Mouse (Mus musculus) left cerebral cortex, adult 11 months (tissue): ENCODE results near the gene Lrba.

Experiments used
- DNase-seq: peaks from one replicate; pipeline ENCODE4 v3.0.0; 2022; ENCODE audit warnings: low spot score

The Lrba gene

DNA sequence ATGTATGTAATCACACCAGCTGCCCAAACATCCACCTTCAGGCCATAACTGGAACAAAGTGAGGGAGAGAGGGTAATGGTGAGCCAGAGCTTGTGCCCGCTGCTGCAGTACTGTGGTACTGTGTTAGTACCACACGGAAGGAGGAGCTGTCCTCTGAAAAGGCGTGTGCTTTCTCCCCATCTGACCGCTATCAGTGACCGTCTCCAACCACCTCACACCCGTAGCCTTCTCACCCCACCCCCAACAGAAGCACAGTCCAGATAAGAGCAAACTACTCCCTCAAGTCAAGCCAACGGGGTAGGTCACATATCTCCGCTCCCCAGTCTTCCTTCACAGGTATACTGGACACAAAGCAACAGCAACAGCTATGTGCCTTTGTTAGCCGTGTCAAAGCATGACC, 574.6 kb downstream of the Lrba start:
- no peak for DNase-seq

DNA sequence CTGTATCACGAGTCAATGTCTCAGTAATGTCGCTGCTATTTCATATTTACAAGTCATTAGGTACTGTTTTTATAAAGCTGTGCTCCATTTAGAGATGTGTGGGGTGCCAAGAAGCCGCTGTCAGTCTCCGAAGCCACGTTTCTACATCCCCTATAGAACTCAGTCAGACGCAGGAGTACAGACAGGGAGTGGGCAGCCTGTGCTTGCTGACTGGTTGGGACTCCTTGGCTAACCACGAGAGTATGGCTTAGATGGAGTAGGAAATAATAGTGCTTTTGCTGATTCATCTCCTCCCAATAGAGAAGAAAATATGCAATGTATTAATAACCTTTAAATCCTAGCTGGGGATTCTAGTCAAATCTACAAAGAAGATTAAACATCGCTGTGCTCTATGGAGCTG, 576.4 kb downstream of the Lrba start:
- DNase-seq = no peak

DNA sequence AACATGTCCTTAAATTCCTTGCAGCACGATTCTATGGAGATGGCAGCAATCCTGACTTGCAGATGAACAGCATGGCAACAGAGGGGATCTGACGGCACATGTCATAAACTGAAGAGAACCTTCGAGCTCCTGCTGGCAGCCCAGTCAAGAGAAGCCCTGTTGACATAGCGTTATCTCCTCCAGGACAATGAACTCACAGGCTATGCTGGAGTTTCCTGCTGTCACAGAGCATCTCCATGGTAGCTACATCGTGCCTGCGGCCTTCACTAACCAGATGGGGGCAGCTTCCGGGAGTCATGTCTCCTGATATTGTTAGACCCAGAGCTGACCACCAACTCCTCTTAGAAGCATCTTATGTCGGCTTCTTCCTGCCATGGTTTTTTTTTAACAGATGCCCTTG, 578.3 kb downstream of the Lrba start:
- no peak for DNase-seq

DNA sequence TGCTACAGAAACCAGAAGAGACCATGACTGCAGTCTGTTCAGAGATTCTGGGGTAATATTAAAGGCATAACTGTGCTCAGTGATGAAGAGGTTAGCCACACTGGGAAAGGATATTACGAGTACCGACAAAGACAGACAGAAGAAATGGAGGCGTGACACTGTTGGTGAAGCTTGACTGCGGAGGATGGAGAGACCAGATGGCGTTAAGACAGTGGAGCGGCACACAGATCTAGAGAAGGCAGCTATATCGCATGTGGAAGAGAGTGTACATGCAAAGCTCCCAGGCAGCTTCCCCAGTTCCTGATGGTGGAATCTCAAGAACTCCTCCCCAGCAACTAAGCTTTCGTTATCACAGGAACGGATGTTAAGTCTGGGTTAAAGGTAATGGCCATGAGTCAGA, 579.8 kb downstream of the Lrba start:
- peak; percentile 65 for DNase-seq

DNA sequence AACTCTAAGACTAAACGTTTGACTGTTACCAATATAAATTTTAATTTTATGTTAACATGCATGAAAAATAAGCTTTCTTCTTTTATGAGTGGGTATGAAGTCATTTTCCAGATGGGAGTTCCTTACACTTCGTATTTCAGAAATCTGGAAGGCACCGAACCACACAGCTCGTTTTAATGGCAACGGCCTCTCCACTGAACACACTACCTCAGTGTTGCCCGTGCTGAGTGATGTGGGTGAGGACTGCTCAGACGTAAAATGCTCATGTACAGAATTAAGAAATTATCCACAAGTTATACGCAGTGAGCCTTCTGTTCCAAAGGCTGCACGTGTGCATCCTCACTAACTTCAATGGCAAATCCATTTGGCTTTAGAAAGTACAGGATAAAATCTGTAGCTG, 582.4 kb downstream of the Lrba start:
- no peak for DNase-seq

DNA sequence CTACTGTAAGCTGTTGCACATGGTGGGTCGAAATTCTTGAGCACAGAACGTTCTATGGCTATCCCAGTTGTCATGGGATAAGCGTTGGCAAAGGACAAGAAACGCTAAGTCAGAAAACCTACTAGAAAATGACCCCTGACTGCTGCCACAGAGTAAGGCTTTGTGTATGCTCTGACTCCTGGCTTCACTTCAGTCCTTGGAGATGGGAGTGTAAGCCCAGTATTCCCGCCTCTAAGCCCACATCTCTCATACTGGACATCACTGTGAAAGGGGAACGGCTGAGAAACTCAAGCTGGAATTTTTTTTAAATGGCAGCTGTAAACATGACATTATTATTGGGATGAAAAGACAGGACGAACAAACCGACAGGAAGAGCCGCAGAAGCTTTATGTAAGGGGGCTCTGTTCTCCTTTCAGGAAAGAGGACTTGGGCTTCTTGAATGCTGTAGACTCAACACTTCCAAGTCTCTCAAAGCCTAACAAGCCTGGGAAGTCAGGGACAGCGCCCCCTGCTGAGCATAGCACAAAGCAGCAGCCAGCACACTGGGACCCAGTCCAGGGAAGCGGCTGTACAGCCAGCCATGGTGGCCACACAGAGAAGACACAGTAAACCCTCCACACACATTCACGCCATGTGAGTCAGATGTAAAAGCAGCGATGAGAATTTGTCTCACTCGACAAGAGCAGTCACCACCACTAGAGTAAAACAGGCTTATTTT, 583.4 kb downstream of the Lrba start:
- DNase-seq = no peak

DNA sequence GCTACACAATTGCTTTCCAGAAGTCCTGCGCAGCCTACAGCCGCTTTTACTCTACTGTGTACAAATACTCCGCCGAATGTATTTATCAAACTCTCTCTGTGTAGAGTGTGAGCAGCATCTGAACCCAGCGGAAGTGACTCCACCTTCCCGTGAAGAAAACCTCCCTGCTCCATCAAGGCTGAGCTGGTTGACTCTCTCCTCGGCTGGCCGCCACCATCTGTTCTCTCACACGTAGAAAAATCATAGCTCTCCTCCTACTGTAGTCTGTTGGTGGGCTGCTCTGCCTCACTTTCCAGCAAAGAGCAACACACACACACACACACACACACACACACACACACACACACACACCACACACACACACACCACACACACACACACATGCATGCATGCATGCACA, 584.7 kb downstream of the Lrba start:
- DNase-seq = no peak

DNA sequence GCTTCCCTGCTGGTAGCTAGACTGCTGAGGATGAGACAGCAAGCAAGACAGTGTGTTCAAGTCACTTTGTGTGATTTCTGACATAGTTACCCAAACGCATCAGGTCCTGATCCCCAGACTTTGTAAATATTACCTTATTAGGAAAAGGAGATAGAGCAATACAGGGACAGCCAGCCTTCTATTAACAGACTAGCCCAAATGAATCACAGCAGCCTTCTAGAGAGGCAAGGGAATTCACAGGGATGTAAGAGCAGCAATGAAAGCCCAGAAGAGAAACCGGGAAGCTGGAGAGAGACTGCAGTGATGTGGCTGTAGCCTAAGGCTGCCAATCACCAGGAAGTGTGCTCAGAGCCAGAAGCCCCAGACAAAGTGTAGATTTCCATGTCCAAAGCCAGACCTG, 585.2 kb downstream of the Lrba start:
- DNase-seq = no peak

DNA sequence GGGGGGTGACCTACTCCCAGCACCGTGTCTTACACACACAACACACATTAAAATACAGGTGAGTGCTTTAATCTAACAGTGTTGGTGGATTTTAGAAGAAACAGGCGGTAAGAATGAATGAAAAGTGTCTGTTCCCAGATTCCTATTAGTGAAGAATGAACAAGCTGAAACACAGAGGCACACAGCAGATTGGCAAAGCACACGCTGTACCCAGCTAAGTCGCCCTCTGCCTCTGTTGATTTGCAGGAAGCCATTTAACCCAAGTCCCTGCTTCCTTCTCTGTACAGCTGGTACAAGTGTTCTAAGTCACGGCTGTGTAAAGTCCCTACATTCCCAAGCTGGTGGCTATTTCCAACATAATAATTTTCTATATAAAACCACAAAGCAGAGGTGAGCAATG, 586.4 kb downstream of the Lrba start:
- DNase-seq = no peak

DNA sequence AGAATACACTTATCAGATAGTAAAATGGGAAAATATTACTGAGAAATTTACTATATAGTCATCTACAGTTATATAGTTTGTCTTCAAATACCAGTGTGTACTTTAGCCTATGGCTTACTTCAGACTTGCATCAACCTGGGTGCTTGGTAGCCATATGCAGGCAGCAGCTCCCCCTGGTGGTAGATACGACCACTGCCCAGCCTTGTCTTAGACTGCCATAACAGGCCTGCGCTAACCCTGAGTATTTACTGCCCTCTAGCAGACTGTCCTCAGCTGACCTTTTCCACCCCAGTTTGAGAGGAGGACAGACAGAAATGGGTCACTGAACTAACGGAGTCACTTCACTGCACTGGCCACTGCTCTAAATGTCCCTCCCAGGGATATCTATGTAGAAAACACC, 588.2 kb downstream of the Lrba start:
- DNase-seq = peak; percentile 72

DNA sequence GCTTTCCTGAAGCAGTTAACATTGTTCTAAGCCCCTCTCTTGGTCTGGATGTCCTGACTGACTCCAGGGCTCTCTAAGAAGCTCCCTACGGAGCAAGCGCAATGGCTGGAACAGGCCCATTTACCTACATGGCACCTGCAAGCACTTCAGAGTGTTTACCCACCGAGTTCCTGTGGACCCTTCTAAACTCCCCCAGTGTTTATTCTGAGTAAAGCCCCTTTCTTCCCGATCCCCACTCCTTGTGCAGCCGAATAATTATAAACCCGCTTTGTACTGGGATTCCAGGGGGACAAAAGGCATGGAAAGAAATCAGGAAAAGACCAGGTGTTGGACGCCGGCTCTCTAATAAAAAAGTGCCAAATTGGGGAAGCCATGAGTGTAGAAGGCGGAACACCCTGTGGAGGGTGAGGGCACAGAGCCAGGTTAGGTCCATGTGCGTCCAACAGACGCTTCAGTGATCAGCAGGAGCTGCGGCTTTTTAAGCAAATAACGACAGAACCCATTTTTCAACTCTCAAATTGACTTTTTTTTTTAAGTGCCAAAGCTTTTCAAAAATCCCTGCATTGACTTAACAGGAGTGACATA, 593.6 kb downstream of the Lrba start:
- no peak for DNase-seq

DNA sequence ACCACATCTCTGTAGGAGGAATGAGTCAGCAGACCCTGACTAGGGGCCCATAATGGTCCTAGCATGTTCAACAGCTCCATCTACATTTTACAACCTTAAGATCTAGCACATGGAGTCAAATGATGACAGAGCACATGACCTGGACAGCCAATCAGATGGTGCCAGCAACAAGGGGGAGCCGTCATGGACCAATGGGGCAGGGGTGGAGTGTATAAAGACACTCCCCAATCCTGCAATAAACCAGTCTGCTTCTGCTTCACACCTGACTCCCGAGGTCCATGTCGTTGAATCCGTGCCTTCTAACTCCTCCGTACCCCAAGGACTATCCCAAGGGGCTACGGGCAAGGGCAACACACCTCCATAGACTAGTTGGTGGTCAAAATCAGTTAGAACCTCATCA, 594.9 kb downstream of the Lrba start:
- no peak for DNase-seq

DNA sequence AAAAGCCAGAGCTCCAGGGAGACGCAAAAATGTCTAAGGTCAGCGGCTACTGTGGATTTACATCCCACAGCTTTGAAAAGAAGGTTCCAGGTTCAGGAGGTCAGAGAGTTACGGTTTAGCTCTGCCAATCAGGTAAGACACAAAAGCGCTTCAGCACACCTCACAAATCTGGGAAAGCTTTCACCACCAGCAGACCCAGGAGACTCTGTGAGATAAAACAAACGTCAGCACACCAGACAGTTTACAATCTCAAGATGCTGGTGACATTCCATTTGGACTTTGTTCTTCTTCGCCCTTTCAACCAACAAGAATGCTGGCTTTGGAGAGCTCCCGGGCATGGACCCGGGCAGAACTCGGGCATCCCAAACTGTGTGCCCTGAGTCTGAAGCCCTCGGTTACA, 595.9 kb downstream of the Lrba start:
- DNase-seq = no peak

DNA sequence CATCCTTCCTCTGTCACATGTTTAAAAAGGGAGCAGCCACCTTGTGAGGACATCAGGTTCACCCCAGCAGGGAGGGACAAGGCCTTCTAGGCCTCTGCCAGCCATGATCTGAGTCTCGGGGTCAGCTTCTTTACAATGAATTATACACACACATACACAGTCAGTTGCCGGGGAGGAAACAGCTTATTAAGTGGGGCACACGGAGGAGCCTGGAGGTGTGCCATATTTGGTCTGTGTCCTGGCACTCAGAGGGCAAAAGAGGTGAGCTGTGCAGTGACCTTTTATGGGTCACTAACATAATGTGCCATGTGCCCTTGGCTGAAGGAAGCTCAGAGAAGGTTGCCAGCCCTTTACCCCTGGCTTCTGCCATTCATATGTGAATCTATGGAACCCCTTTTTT, 596.9 kb downstream of the Lrba start:
- no peak for DNase-seq

DNA sequence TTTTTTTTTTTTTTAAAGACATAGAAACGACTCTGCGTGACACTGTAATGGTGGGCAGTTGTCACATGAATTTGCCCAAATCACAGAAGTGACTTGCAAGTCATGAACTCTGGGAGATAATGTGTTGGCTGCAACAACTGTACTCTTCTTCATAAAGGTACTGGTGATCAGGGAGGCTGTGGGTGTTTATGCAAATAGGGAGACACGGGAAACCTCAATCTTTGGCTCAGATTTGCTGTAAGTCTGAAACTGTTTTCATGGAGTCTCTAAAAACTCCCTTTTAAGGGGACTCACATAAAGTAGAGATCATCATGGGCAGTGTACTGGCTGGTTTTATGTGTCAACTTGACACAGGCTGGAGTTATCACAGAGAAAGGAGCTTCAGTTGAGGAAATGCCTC, 603.0 kb downstream of the Lrba start:
- DNase-seq = no peak

DNA sequence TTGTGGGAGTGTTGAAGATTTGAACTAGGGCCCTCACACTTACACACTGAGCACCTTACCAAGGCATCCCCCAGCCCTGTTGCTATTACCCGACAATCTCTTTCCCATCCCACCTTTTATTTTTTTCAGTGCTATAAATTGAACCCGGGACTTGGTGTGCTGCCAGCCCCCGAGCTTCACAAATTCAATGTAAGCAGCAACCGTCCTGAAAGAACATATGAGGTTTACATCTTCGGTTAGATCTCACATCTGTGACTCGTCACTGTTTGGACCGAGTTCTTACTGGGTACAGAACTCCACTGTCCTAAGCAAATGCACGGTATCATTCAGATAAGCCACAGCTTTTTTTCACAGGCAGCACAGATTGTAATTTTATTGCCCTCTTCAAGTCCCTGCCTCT, 607.6 kb downstream of the Lrba start:
- no peak for DNase-seq
